Mouse (Mus musculus): ENCODE measurements around the gene Bmpr1a. TPM values are rescaled to one million over a fixed set of nuclear protein-coding genes. Genes with fewer than 3 reads are reported as not detected.
A peak's percentile ranks its signal among the peaks of the same experiment; 100 is the strongest.

Bmpr1a gene
- total RNA-seq, 2 experiments from 2014 or later, result 60.5 to 71.4 TPM

DNA sequence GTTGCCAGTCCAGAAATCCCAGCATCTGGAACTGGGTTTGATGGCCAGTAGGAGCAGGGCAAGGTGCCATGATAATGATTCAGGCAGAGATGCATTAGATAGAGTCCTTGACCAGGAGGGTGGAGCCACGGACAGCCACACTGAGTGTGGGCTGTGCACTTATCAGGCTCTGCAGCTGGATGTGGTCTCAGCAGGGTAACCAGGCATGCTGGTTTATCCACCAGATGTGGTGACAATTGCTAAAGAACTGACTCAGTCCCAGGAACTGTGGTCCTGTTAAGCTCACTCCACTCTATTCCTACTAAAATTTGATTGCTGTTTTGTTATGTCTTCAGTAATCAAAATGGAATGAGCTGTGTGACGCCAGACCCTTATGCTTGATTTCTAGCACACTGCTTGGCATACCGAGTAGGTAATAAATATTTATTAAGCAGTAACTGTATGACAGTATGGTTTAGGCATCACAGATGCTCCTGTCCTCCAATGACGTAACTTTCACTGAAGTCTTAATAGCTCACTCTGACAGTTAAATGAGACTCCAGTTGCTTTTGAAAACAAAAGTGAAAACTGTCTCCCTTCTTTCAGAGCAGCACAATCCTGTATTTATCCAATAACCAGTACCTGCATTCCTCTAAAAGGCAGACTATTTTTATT, 5.2 kb upstream of the Bmpr1a start:
- intact Hi-C loops (cut with DNase I), result no loop called here
- no peak for DNase-seq

DNA sequence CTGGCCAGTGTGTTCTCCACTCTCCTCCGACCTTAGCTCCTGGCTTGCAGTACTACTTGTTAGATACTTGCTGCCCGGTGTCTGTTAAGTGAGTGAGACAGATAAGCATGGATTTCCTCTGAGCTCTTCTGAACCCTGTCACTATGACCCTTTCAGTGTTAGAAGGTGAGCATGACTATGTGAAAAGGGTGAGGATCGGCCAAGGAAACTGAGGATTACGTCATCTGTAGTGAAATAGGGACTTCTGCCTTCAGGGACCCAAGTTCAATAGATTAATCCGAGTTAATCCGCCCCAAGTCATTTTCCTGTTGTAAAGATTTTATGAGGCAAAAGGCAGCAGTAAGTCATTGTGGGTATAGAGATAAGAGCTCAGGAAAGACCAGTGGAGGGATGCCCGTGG, 2.2 kb upstream of the Bmpr1a start:
- intact Hi-C loops (cut with DNase I), result no loop called here
- DNase-seq, result no peak

- no peak for DNase-seq
- intact Hi-C loops (cut with DNase I), result no loop called here
These were observed 1.2 kb upstream of the Bmpr1a start for GRCm38 (mm10) chr14:34504377-34504776.

GRCm38 (mm10) chr14:34503759-34504158, 618 bp upstream of the Bmpr1a start:
- intact Hi-C loops (cut with DNase I), result no loop called here
- no peak for DNase-seq

GRCm38 (mm10) chr14:34502475-34503324, 441 bp downstream of the Bmpr1a start:
- intact Hi-C loops (cut with DNase I), result loop anchor here (1.0 kb wide), 1 partner anchor 46 kb away; no protein-coding TSS in a partner anchor

GRCm38 (mm10) chr14:34501804-34502474, 1.2 kb downstream of the Bmpr1a start:
- intact Hi-C loops (cut with DNase I), result loop anchor here (1.0 to 2.0 kb wide), 3 partner anchors 15 to 46 kb away; no protein-coding TSS in a partner anchor
- DNase-seq, result peak; percentile 58 to 70

More at GRCm38 (mm10) chr14:34502475-34503324, 441 bp downstream of the Bmpr1a start:
- peak; percentile 84 to 91 for DNase-seq

- no peak for DNase-seq
- intact Hi-C loops (cut with DNase I), result loop anchor here (1.0 to 2.0 kb wide), 2 partner anchors 15 to 42 kb away; no protein-coding TSS in a partner anchor
These were observed 1.7 kb downstream of the Bmpr1a start for GRCm38 (mm10) chr14:34501447-34501803.

DNA sequence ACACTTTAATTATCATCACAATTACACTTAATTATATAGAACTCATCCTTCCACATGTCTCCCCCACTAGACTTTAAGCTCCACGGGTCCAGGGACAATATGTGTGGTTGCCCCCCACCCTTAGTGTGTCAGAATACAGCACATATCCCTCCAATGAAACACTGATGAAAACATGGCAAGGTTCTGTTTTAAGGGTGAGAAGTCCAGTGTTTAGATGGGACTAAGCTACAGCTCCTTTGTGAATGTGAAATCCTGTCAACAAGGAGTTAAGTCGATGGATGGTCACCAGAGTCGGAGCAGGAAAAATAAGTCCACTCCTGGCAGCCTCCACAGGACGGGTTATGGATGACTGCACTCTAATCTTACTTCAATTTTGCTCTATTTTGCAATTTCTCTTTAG, 2.8 kb downstream of the Bmpr1a start:
- intact Hi-C loops (cut with DNase I), result loop anchor here (2.0 kb wide), 1 partner anchor 14 kb away; no protein-coding TSS in a partner anchor
- DNase-seq, result no peak

GRCm38 (mm10) chr14:34499664-34500063, 3.5 kb downstream of the Bmpr1a start:
- no peak for DNase-seq
- intact Hi-C loops (cut with DNase I), result loop anchor here (2.0 kb wide), 1 partner anchor 13 kb away; no protein-coding TSS in a partner anchor

GRCm38 (mm10) chr14:34497346-34497745, 5.8 kb downstream of the Bmpr1a start:
- intact Hi-C loops (cut with DNase I), result no loop called here
- no peak for DNase-seq

DNA sequence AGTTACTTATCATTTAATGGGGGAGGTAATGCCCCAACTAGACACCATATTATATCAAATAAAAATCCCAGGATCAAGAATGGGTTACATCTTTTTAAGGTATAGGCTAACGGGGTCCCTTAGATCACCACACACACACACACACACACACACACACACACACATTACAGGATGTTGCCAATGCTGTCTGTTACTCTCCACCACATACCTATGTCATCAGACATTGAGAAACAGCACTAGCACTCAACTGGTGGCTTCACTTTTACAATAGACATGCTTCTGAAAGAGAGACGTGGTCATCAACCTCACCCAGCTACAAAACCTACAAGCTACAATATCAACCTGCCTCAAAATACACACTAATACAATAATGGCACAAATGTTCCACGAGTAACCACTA, 9.5 kb downstream of the Bmpr1a start:
- intact Hi-C loops (cut with DNase I), result no loop called here
- DNase-seq, result no peak

GRCm38 (mm10) chr14:34492688-34493087, 10.5 kb downstream of the Bmpr1a start:
- DNase-seq, result no peak
- intact Hi-C loops (cut with DNase I), result no loop called here

DNA sequence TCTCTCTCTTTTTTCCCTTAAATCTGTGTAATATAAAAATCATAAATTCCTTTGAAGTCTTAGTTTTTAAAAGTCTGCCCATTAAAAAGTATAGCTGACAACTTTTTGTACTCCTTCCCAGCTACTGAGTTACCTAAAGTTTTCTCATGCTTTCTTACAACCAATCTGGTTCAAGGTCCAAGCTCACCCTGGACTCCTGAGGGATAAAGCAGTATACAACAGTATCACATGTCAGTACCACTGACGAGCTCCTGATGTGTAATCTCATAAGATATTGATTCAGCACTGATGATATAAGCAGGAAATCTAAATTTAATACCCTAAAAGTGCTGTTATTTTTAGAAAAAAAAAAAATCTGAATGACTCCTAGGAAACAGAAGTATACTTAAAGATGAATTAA, 12.2 kb downstream of the Bmpr1a start:
- no peak for DNase-seq
- intact Hi-C loops (cut with DNase I), result no loop called here

DNA sequence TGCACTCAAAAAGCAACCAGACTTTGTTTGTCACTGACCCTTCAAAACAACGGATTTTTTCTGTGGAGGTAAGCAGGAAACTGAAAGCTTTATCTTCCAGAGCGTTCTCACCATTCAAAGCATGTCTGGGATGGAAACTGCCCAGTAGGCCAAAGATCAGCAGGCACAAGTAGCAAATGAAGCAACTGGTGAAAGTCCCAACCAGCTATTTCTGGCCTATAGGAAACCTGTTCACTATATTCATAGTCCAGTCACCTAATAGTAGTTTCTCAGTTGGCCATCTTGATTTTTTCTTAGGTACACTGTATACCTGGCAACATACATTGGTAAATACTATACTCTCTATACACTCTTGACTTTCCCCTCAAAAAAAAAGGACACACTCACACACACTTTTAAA, 13.2 kb downstream of the Bmpr1a start:
- intact Hi-C loops (cut with DNase I), result no loop called here
- DNase-seq, result no peak

- DNase-seq, result no peak
- intact Hi-C loops (cut with DNase I), result loop anchor here (2.0 kb wide), 1 partner anchor 15 kb away; no protein-coding TSS in a partner anchor
These were observed 17.0 kb downstream of the Bmpr1a start for GRCm38 (mm10) chr14:34486169-34486568.

DNA sequence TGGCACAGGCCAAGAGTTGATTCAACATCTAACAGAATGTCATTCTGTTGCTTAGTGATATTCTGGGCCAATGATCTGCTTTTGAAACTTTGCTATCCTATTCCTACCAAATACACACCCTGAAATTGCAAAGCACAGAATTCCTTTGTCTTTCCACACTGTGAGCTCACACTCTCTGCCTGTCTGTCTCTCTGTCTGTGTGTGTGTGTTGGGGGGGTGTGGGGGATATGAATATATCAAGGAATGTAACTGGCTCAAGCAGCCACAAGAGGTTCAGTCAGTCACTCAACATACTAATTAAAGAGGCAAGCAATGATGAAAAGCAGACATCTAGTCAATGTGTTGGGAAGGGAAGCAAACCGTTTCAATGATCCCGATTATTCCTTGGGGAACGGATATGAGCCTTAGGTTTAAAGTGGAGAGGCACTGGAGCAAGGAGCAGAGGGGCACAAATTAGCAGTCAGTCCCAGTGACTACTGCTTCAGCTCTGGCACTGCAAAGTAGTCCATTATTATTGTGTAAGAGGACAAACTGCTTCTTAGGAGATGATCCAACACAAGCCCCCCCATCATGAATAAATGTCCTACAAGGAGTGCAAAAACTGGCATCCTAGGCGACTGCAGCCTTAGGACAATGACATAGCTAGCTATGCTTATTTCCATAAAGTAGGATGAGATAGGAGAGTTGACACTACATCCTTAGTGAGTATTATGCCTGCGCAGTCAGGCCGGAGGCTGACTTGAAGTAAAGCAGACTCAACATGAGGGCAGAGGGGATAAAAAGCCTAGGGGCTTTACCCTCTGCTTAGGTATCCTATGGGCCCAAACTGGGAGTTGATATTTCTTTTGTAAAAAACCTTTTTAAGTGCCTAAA, 19.4 kb downstream of the Bmpr1a start:
- no peak for DNase-seq
- intact Hi-C loops (cut with DNase I), result no loop called here

DNA sequence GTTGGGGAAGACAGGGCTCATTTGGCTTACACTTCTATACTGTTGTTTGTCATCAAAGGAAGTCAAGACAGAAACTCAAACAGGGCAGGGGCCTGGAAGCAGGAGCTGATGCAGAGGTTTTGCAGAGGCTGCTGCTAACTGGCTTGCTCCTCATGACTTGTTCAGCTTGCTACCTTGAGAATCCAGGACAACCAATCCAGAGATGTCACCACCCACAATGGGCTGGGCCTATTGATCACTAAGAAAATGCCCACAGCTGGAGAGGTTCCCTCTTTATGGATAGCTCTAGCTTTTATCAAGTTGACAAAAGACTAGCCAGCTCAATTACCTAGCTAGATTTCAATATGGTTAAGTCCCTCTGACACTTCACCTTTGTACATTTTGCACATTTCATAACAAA, 31.6 kb downstream of the Bmpr1a start:
- intact Hi-C loops (cut with DNase I), result no loop called here

GRCm38 (mm10) chr14:34466291-34466690, 36.9 kb downstream of the Bmpr1a start:
- intact Hi-C loops (cut with DNase I), result no loop called here
- no peak for DNase-seq

More for the DNA sequence above, 31.6 kb downstream of the Bmpr1a start:
- DNase-seq, result no peak

DNA sequence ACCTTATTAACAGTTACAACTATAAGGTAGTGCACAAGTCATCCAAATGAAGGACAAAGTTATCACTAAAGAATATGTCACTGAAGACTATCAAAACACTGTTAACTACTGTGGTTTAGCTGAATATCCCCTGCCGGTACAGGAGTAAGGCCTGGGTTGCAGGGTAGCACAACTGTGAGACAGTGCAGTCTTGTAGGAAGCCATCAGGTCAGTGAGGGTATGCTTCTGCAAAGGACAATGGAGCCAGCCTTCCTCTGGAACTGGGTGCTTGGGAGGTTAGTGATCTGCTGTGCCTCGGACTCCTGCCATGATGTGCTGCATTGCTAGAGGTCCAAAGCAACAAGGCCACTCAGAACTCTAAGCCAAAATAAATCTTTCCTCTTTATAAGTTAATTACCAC, 43.8 kb downstream of the Bmpr1a start:
- DNase-seq, result no peak
- intact Hi-C loops (cut with DNase I), result loop anchor here (1.0 to 5.0 kb wide), 3 partner anchors 42 to 108 kb away; no protein-coding TSS in a partner anchor

DNA sequence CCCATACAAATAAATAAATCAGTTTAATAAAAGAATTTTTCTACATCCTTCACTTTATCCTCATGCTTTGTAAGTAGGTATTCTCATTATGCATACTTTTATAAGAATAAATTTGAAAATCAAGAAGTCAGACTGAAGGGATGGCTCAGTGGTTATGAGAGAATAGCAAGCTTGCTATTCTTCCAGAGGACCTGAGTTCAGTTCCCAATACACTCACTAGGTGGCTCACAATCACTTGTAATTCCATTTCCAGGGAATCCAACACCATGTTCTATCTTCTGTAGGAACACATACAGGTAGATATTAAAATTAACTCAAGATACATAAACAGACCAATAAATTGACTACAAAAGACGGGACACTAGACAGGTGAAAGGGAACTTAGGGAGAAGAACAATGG, 44.3 kb downstream of the Bmpr1a start:
- intact Hi-C loops (cut with DNase I), result loop anchor here (1.0 to 5.0 kb wide), 3 partner anchors 42 to 108 kb away; no protein-coding TSS in a partner anchor
- DNase-seq, result peak in 1 of 2 experiments; percentile 40
